Mouse (Mus musculus): ENCODE measurements around the gene D430041D05Rik. TPM values are rescaled to one million over a fixed set of nuclear protein-coding genes. Genes with fewer than 3 reads are reported as not detected.

The D430041D05Rik gene
- polyA plus RNA-seq, 1 experiment from 2014 or later, result 5.7 TPM

GRCm38 (mm10) chr2:104253341-104253740, 157.5 kb downstream of the D430041D05Rik start:
- Histone ChIP-seq H3K4me1 (replicated peaks) (peaks cover 21% of the 10 kb centered on the region), H3K9me3 (no peaks in the 10 kb centered on the region), H3K27ac (replicated peaks) (no peak overlapping the region), H3K4me2 (no peak overlapping the region), H3K4me3 (no peak overlapping the region), H3K9ac (no peak overlapping the region), H3K36me3 (0 out of 2 replicates have a peak, but pooled peaks cover 4% of the 10 kb centered on the region), H3K27me3 (peaks cover 3% of the 10 kb centered on the region; the same call in 1 of the 2 replicates)
- no peak for ATAC-seq (ENCODE audit: low read depth)
- 95% methylated on average over 4 of the region's 4 CpGs for WGBS

GRCm38 (mm10) chr2:104251647-104252046, 159.2 kb downstream of the D430041D05Rik start:
- Histone ChIP-seq H3K4me1 (replicated peaks) (peaks cover 21% of the 10 kb centered on the region), H3K4me3 (no peak overlapping the region), H3K9me3 (no peaks in the 10 kb centered on the region), H3K4me2 (no peak overlapping the region), H3K36me3 (0 out of 2 replicates have a peak, but pooled peaks cover 4% of the 10 kb centered on the region), H3K9ac (no peak overlapping the region), H3K27me3 (peaks cover 3% of the 10 kb centered on the region; the same call in 1 of the 2 replicates), H3K27ac (replicated peaks) (no peak overlapping the region)
- 44% methylated on average over 4 of the region's 4 CpGs for WGBS
- ATAC-seq (ENCODE audit: low read depth), result no peak; the same call in 1 of the 2 replicates

- no peaks in the 10 kb centered on the region for H3K27me3 ChIP-seq
- H3K27ac ChIP-seq (replicated peaks), result no peak overlapping the region
- no peak for ATAC-seq (ENCODE audit: low read depth)
- H3K4me1 ChIP-seq (replicated peaks), result peaks cover 21% of the 10 kb centered on the region
- WGBS, result 80% methylated on average over 2 of the region's 2 CpGs
- H3K4me2 ChIP-seq, result no peak overlapping the region
- no peaks in the 10 kb centered on the region for H3K9me3 ChIP-seq
- no peak overlapping the region for H3K4me3 ChIP-seq
- H3K36me3 ChIP-seq, result 0 out of 2 replicates have a peak, but pooled peaks cover 1% of the 10 kb centered on the region
- H3K9ac ChIP-seq, result no peak overlapping the region
Measured at GRCm38 (mm10) chr2:104249856-104250255, 161.0 kb downstream of the D430041D05Rik start.

GRCm38 (mm10) chr2:104246851-104247250, 164.0 kb downstream of the D430041D05Rik start:
- Histone ChIP-seq H3K4me2 (no peak overlapping the region), H3K9me3 (no peaks in the 10 kb centered on the region), H3K36me3 (no peaks in the 10 kb centered on the region), H3K4me1 (replicated peaks) (peaks cover 9% of the 10 kb centered on the region; the same call in 1 of the 2 replicates), H3K27ac (replicated peaks) (no peak overlapping the region), H3K27me3 (no peaks in the 10 kb centered on the region), H3K4me3 (no peak overlapping the region), H3K9ac (no peak overlapping the region)
- 86% methylated on average over 4 of the region's 4 CpGs for WGBS
- ATAC-seq (ENCODE audit: low read depth), result no peak

GRCm38 (mm10) chr2:104242055-104242454, 168.8 kb downstream of the D430041D05Rik start:
- Histone ChIP-seq H3K27ac (replicated peaks) (no peak overlapping the region), H3K9me3 (no peaks in the 10 kb centered on the region), H3K4me3 (no peak overlapping the region), H3K36me3 (no peaks in the 10 kb centered on the region), H3K4me1 (replicated peaks) (no peaks in the 10 kb centered on the region), H3K9ac (no peak overlapping the region), H3K4me2 (no peak overlapping the region), H3K27me3 (no peaks in the 10 kb centered on the region)
- no peak for ATAC-seq (ENCODE audit: low read depth)
- 88% methylated on average over 5 of the region's 5 CpGs for WGBS

GRCm38 (mm10) chr2:104237141-104237540, 173.7 kb downstream of the D430041D05Rik start:
- H3K4me1 ChIP-seq (replicated peaks), result peaks cover 10% of the 10 kb centered on the region
- no peak overlapping the region for H3K4me3 ChIP-seq
- no peaks in the 10 kb centered on the region; the same call in 1 of the 2 replicates for H3K36me3 ChIP-seq
- H3K9me3 ChIP-seq, result no peaks in the 10 kb centered on the region
- H3K27me3 ChIP-seq, result no peaks in the 10 kb centered on the region
- H3K27ac ChIP-seq (replicated peaks), result no peak overlapping the region
- ATAC-seq (ENCODE audit: low read depth), result no peak
- WGBS, result 85% methylated on average over 4 of the region's 4 CpGs
- H3K9ac ChIP-seq, result no peak overlapping the region
- no peak overlapping the region for H3K4me2 ChIP-seq

- H3K4me3 ChIP-seq, result no peak overlapping the region
- H3K4me1 ChIP-seq (replicated peaks), result peaks cover 9% of the 10 kb centered on the region
- ATAC-seq (ENCODE audit: low read depth), result no peak
- peaks cover 5% of the 10 kb centered on the region; the same call in 1 of the 2 replicates for H3K36me3 ChIP-seq
- no peaks in the 10 kb centered on the region for H3K9me3 ChIP-seq
- no peak overlapping the region for H3K4me2 ChIP-seq
- H3K9ac ChIP-seq, result no peak overlapping the region
- WGBS, result 59% methylated on average over 2 of the region's 2 CpGs
- H3K27me3 ChIP-seq, result no peaks in the 10 kb centered on the region
- no peak overlapping the region for H3K27ac ChIP-seq (replicated peaks)
Measured at GRCm38 (mm10) chr2:104230444-104230843, 180.4 kb downstream of the D430041D05Rik start.

GRCm38 (mm10) chr2:104226057-104226456, 184.8 kb downstream of the D430041D05Rik start:
- Histone ChIP-seq H3K36me3 (0 out of 2 replicates have a peak, but pooled peaks cover 6% of the 10 kb centered on the region), H3K9ac (no peak overlapping the region), H3K9me3 (no peaks in the 10 kb centered on the region), H3K4me2 (no peak overlapping the region), H3K27me3 (no peaks in the 10 kb centered on the region), H3K4me3 (no peak overlapping the region), H3K27ac (replicated peaks) (no peak overlapping the region), H3K4me1 (replicated peaks) (no peaks in the 10 kb centered on the region)
- ATAC-seq (ENCODE audit: low read depth), result no peak
- WGBS, result 91% methylated on average over 4 of the region's 4 CpGs

GRCm38 (mm10) chr2:104219733-104220391, 191.0 kb downstream of the D430041D05Rik start:
- Histone ChIP-seq H3K27me3 (no peaks in the 10 kb centered on the region; the same call in 1 of the 2 replicates), H3K27ac (replicated peaks) (no peak overlapping the region), H3K4me1 (replicated peaks) (peaks cover 28% of the 10 kb centered on the region), H3K4me3 (no peak overlapping the region), H3K4me2 (no peak overlapping the region), H3K9ac (no peak overlapping the region), H3K9me3 (no peaks in the 10 kb centered on the region), H3K36me3 (0 out of 2 replicates have a peak, but pooled peaks cover 3% of the 10 kb centered on the region)
- WGBS, result 28% methylated on average over 14 of the region's 14 CpGs
- ATAC-seq (ENCODE audit: low read depth), result peak; percentile 42; the same call in 1 of the 2 replicates

GRCm38 (mm10) chr2:104218588-104219065, 192.2 kb downstream of the D430041D05Rik start:
- WGBS, result 37% methylated on average over 9 of the region's 9 CpGs
- H3K27ac ChIP-seq (replicated peaks), result peak overlapping the region; percentile 10
- 0 out of 2 replicates have a peak overlapping the region, but pooled peaks have one; percentile 31 for H3K9ac ChIP-seq
- no peak for ATAC-seq (ENCODE audit: low read depth)
- peaks cover 28% of the 10 kb centered on the region for H3K4me1 ChIP-seq (replicated peaks)
- H3K4me2 ChIP-seq, result no peak overlapping the region
- H3K9me3 ChIP-seq, result no peaks in the 10 kb centered on the region
- 0 out of 2 replicates have a peak, but pooled peaks cover 7% of the 10 kb centered on the region for H3K36me3 ChIP-seq
- no peak overlapping the region for H3K4me3 ChIP-seq
- no peaks in the 10 kb centered on the region; the same call in 1 of the 2 replicates for H3K27me3 ChIP-seq

GRCm38 (mm10) chr2:104218114-104218513, 192.7 kb downstream of the D430041D05Rik start:
- H3K9ac ChIP-seq, result 0 out of 2 replicates have a peak overlapping the region, but pooled peaks have one; percentile 31
- no peak overlapping the region for H3K4me2 ChIP-seq
- 0 out of 2 replicates have a peak, but pooled peaks cover 12% of the 10 kb centered on the region for H3K36me3 ChIP-seq
- peak overlapping the region; percentile 10 for H3K27ac ChIP-seq (replicated peaks)
- ATAC-seq (ENCODE audit: low read depth), result 0 out of 2 replicates have a peak, but pooled peaks have one; percentile 41
- H3K27me3 ChIP-seq, result no peaks in the 10 kb centered on the region; the same call in 1 of the 2 replicates
- H3K4me3 ChIP-seq, result no peak overlapping the region
- peaks cover 28% of the 10 kb centered on the region for H3K4me1 ChIP-seq (replicated peaks)
- H3K9me3 ChIP-seq, result no peaks in the 10 kb centered on the region
- 45% methylated on average over 10 of the region's 10 CpGs for WGBS

GRCm38 (mm10) chr2:104209408-104209807, 201.4 kb downstream of the D430041D05Rik start:
- 75% methylated on average over 2 of the region's 2 CpGs for WGBS
- H3K9ac ChIP-seq, result no peak overlapping the region
- no peak for ATAC-seq (ENCODE audit: low read depth)

More at GRCm38 (mm10) chr2:104209408-104209807, 201.4 kb downstream of the D430041D05Rik start:
- Histone ChIP-seq H3K4me2 (no peak overlapping the region), H3K9me3 (no peaks in the 10 kb centered on the region), H3K4me1 (replicated peaks) (peaks cover 22% of the 10 kb centered on the region), H3K36me3 (0 out of 2 replicates have a peak, but pooled peaks cover 12% of the 10 kb centered on the region), H3K27me3 (no peaks in the 10 kb centered on the region), H3K4me3 (no peak overlapping the region), H3K27ac (replicated peaks) (no peak overlapping the region)

Data from neural tube, embryonic 13.5 days (tissue).